Mouse (Mus musculus) small intestine, adult 2 months (tissue): ENCODE data around the gene Pmm1. TPM values are rescaled to one million over a fixed set of nuclear protein-coding genes. Genes with fewer than 3 reads are reported as not detected.
"Not testable (repeated sequence)": the region's sequence is repeated elsewhere in the genome, so short reads cannot be mapped to it uniquely, and the experiment has no call there.

Experiments
- H3K27ac ChIP-seq: fragments of 200-500 bp; 2 replicates; pipeline ENCODE4 v1.5.1; 2012; ENCODE audit warnings: low read depth, low read length, control low read depth, inconsistent platforms; ENCODE audit not compliant: insufficient read depth
- H3K27me3 ChIP-seq: fragments of 200-500 bp; 2 replicates; pipeline ENCODE4 v1.6.1; 2012; ENCODE audit warnings: mild to moderate bottlenecking, moderate library complexity, low read length, inconsistent platforms; ENCODE audit not compliant: control insufficient read depth, insufficient read depth
- H3K36me3 ChIP-seq: fragments of 200-500 bp; 2 replicates; pipeline ENCODE4 v1.6.1; 2012; ENCODE audit warnings: mild to moderate bottlenecking, low read length, control low read depth, inconsistent platforms; ENCODE audit not compliant: control insufficient read depth, insufficient read depth
- H3K4me1 ChIP-seq: fragments of 200-500 bp; 2 replicates; pipeline ENCODE4 v1.6.1; 2012; ENCODE audit warnings: low read length, inconsistent platforms, mixed read lengths; ENCODE audit not compliant: control insufficient read depth, insufficient read depth, insufficient read length
- H3K4me3 ChIP-seq: fragments of 200-500 bp; 2 replicates; pipeline ENCODE4 v1.5.1; 2012; ENCODE audit warnings: low read depth, mild to moderate bottlenecking, control low read depth, inconsistent platforms, low read length, moderate library complexity
- CTCF ChIP-seq: fragments of 200-500 bp; IDR thresholded peaks from 2 replicates; pipeline ENCODE4 v1.5.1; 2012; ENCODE audit warnings: low read depth, mild to moderate bottlenecking, control low read depth, inconsistent platforms, low read length, moderate library complexity, mixed read lengths; ENCODE audit not compliant: insufficient replicate concordance, insufficient read length; ENCODE audit errors: extremely low read depth
- POLR2A ChIP-seq: fragments of 200-500 bp; IDR thresholded peaks from 2 replicates; pipeline ENCODE4 v1.6.1; 2012; ENCODE audit warnings: low read depth, mild to moderate bottlenecking, control low read depth, inconsistent platforms, low read length, moderate library complexity
- whole genome bisulfite sequencing: fragments of 180-500 bp; shearing (Covaris S2); methylation state at CpG from one replicate; pipeline ENCODE4 v1.1.7; 2018; 5-methylcytosine and 5-hydroxymethylcytosine counted together
- polyA plus RNA-seq: library from polyadenylated mRNA; depleted of rRNA; stranded (reverse); fragments of >200 nt; gene quantifications from 2 replicates; pipeline ENCODE4 v1.2.3, GENCODE M21; 2012

Gene Pmm1
- polyA plus RNA-seq, 1 experiment, result 18.9 TPM

DNA sequence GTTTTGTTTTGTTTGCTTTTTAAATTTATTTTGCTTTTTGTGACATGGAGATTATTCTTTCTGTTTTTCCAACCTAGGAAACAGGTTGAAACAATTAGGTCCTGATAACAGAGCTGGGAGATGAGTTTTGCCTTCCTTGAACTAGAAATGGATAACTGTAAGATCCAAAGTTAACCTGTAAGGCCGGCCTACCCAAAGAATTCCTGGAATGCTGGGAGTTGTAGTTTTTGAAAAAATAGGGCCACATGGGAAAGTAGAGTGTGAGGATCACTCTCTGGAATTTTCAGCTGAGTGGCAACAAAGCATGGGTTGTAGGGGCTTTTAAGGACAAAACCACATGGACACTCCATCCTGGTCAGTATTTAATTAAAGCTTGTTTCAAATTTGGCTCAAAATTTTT is 21.4 kb upstream of the Pmm1 start:
- H3K27ac ChIP-seq, result no peak overlapping the region
- 63% methylated on average over 1 of the region's 1 CpGs for WGBS

DNA sequence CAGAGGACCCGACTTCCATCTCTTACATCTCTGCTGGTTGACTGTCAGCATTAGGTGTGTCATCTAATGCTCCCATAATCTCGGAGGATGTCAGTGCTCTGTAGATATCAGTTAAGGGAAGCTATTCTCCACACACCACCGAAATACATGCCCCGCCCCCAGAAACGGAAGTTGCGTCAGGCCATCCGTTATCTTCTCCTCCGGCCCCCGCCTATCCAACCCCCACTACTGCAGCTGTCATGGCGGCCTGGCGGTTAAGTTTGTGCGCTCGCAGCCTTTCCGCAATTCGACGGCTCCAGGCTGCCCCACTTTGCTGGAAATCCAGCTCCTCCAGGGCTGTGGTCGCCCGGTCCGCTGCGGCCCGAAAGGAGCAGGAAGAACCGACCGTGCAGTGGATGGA is 19.6 kb upstream of the Pmm1 start, which contains the start of gene 1700029P11Rik:
Gene 1700029P11Rik (plus strand): TSS at position 220 of the 400 bp plus-strand sequence.
- H3K4me1 ChIP-seq, result no peaks in the 10 kb centered on the region; the same call in 1 of the 2 replicates
- H3K4me3 ChIP-seq, result no peak within 1 kb of the TSS
- no peaks in the 10 kb centered on the region for H3K27me3 ChIP-seq
- 94% methylated on average over 23 of the region's 23 CpGs for WGBS
- no peak for TF ChIP-seq POLR2A
- no peak for TF ChIP-seq CTCF
- H3K27ac ChIP-seq, result no peak within 1 kb of the TSS
- H3K36me3 ChIP-seq, result no peaks in the 10 kb centered on the region

More for the DNA sequence above, 21.4 kb upstream of the Pmm1 start:
- no peaks in the 10 kb centered on the region for H3K36me3 ChIP-seq
- H3K27me3 ChIP-seq, result no peaks in the 10 kb centered on the region
- TF ChIP-seq POLR2A (no peak), CTCF (no peak)
- peaks cover 1% of the 10 kb centered on the region; the same call in 1 of the 2 replicates for H3K4me1 ChIP-seq
- H3K4me3 ChIP-seq, result no peak overlapping the region

DNA sequence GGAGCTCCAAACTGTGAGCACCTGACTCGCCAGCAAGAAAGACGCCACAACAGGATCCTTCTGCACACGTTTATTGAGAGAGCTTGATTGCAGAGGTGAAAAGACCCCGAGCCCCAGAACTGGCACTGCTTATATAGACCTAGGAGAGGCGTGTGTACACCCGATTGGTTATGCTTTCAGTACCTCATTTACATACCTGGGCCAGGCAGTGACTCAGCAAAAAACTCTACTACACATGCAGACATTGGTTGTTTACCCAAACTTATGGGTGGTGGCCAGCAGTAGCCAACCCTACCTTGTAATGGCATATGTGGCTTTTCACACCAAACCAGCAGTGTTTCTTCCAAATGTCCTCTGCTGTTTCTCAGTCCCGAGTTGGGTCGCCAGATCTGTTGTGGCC is 14.4 kb upstream of the Pmm1 start:
- H3K4me1 ChIP-seq, H3K27me3 ChIP-seq, H3K36me3 ChIP-seq, H3K4me3 ChIP-seq, H3K27ac ChIP-seq: not testable (repeated sequence)
- 92% methylated on average over 8 of the region's 8 CpGs for WGBS

DNA sequence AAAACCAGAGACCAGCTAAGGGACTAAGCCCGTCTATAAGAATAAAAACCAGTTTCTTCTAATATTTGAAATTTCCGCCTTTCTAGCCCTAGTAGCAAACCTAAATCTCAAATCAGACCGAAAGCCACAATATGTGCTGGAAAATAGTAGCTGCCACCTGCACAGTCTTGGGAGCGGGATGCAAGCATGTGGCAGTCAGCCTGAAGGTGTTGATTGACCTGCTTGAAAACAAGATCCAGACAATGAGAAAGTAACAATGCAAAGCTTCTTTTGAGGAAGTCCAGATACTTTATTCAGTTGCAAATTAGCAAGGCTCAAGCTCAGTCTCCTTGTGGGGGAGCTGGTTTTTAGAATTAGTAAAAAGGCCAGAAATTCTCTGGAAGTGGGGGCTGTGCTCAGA is 9.8 kb upstream of the Pmm1 start:
- WGBS, result 97% methylated on average over 4 of the region's 4 CpGs
- H3K36me3 ChIP-seq, H3K27me3 ChIP-seq, H3K27ac ChIP-seq, H3K4me1 ChIP-seq, H3K4me3 ChIP-seq: not testable (repeated sequence)

DNA sequence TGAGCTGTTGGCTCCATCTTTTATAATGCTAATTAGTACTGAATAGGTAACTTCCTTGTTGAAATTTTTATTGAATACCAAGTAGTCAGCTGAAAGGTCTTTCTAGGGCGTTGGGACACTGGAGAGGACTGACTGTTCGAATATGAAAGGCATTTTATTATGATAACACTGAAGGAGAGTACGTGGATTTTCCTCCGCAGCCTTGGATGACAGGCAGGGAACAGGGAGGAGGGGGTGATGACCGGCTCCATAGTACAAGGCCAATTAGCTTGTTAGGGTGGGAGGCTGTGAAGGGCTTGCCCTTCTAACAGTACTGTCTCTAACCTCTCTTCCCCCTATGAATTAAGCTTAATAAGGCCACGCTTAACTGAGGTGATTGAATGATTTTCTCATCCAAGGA is 8.9 kb upstream of the Pmm1 start:
- not testable (repeated sequence) for H3K4me1 ChIP-seq, H3K36me3 ChIP-seq, H3K4me3 ChIP-seq, H3K27me3 ChIP-seq, H3K27ac ChIP-seq
- 74% methylated on average over 6 of the region's 6 CpGs for WGBS

DNA sequence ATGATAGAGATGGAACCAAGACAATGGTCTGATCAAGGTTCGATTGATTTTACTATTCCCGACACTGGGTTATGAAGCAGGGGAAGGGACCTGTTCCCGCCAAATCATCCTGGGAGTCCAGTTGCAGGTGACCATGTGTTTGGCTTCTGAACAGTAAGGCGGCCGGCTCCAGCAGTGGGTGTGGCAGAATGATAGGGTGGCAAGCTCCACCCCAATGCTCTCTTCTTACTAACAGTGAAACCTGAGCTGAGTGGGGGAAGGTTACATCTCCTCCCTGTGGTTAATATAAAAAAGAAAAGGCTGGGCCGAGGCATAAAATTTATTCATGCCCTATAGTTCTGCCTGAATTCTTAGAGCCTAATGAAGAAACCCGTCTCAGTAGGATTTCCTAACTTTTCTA is 8.4 kb upstream of the Pmm1 start:
- WGBS, result 44% methylated on average over 7 of the region's 7 CpGs
- no peaks in the 10 kb centered on the region; the same call in 1 of the 2 replicates for H3K4me1 ChIP-seq
- H3K27me3 ChIP-seq, result no peaks in the 10 kb centered on the region
- no peak overlapping the region for H3K4me3 ChIP-seq
- no peak for TF ChIP-seq POLR2A
- TF ChIP-seq CTCF, result no peak
- no peaks in the 10 kb centered on the region for H3K36me3 ChIP-seq
- no peak overlapping the region for H3K27ac ChIP-seq

DNA sequence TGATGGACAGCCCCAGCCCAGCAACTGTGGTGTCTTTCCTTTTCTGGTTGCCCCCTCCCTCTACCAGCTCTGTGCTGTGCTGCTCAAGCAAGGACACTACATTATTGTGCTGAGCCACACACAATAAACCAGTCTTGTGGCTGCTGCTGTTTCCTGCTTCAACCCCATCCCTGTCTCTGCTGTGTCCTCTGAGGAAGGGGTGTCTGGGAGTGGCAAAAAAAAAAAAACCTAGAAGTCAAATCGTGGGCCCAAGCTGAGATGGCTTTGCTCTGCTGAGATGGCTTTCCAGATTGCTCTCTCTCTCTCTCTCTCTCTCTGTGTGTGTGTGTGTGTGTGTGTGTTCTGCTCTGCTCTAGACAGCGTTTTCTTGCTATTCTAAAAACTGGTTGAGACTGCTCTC is 7.7 kb upstream of the Pmm1 start:
- TF ChIP-seq CTCF (no peak), POLR2A (no peak)
- H3K27ac ChIP-seq, result no peak overlapping the region
- WGBS, result 49% methylated on average over 2 of the region's 2 CpGs
- no peaks in the 10 kb centered on the region; the same call in 1 of the 2 replicates for H3K4me1 ChIP-seq
- no peaks in the 10 kb centered on the region for H3K36me3 ChIP-seq
- H3K4me3 ChIP-seq, result no peak overlapping the region
- H3K27me3 ChIP-seq, result no peaks in the 10 kb centered on the region

DNA sequence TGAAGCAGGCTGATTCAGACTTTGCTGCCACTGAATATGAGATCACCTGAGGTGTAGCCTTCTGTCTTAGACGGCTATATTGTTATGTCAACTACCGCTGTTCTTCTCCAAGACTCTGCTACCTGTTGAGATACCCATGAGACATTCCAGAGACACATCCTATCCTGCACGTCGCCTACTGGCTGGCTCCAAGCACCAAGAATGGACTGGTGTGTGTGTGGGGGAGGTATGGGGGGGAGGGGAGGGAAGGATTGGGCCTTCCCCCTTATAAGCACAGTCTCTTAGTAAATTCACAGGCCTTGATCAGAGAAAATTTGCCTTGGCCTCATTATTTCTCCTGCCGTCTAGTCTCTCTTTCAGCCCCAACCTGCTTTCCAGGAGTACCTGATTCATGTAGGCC is 7.1 kb upstream of the Pmm1 start:
- no peaks in the 10 kb centered on the region for H3K27me3 ChIP-seq
- no peak overlapping the region for H3K27ac ChIP-seq
- TF ChIP-seq CTCF, result no peak
- no peak for TF ChIP-seq POLR2A
- H3K36me3 ChIP-seq, result no peaks in the 10 kb centered on the region
- H3K4me1 ChIP-seq, result no peaks in the 10 kb centered on the region; the same call in 1 of the 2 replicates
- WGBS, result 91% methylated on average over 5 of the region's 5 CpGs
- H3K4me3 ChIP-seq, result no peak overlapping the region
